Mouse (Mus musculus): Measurements from ENCODE around the gene Pim3.

DNA sequence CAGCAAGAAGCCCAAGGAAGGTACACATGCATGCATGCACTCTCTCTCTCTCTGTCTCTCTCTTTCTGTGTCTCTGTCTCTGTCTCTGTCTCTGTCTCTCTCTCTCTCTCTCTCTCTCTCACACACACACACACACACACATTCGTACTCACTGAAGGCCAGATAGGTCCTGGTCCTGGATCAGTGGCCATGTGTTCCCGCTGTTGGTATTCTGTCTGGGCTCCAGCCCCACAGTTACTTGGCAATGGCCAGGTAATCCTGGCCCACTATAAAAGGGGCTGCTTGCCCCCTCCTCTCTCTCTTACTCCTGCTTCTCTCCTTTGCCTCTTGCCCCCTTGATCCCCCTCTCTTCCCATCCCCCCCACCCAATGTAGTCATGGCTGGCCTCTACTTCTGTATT is 20.8 kb upstream of the Pim3 start:
- no peak for TF ChIP-seq POLR2A (IDR thresholded peaks at IDR 0.05; ENCODE audit: borderline replicate concordance, insufficient read depth, low read length)
- no peak for TF ChIP-seq CTCF (IDR thresholded peaks at IDR 0.05; ENCODE audit: borderline replicate concordance, insufficient read depth, low read depth, low read length)

Measured in cerebellum, adult 2 months (tissue).